Mouse (Mus musculus) mesoderm, embryonic 11.5 days (tissue): ENCODE measurements around the gene Ttc38.
"Not testable (repeated sequence)": the region's sequence is repeated elsewhere in the genome, so short reads cannot be mapped to it uniquely, and the experiment has no call there.

Experiments used
- DNase-seq: peaks from one replicate; pipeline ENCODE4 v3.0.0-alpha.2; 2012; ENCODE audit warnings: low read depth, low spot score

Ttc38 gene

DNA sequence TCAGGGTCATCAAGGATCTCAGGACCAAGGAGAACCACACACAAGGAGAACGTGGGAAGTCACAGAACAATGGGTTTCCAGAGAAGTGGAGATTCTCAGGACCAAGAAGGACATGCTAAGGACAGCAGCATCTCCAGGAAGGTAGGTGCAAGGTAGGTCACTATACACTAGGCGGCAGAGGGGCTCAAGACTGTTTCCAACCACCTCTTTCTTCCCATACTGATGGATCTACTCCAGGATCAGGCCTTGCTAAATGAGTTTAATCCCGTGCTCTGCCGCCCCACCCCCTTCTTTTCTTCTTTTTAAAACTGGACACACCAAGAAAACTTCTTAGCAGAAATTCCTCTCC is 10.1 kb upstream of the Ttc38 start:
- DNase-seq, result peak; percentile 19

DNA sequence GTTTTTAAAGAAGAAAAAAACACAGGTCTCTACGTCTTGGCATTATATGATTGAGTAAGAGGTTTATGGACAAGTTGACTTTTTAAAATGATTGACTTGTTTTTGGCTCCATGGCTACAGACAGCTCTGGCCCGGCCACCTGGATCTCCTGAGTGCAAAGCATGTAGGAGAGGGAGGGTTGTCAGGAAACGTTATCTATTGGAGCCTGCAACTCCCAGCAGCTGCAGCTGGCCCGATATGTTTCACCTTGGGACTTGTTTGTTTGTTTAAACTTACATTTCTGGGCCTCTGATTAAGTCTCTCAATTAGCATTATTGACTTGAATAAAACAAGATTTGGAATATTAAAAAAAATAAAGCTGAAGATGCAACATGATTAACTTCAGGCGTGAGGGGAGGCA is 5.4 kb upstream of the Ttc38 start:
- no peak for DNase-seq

DNA sequence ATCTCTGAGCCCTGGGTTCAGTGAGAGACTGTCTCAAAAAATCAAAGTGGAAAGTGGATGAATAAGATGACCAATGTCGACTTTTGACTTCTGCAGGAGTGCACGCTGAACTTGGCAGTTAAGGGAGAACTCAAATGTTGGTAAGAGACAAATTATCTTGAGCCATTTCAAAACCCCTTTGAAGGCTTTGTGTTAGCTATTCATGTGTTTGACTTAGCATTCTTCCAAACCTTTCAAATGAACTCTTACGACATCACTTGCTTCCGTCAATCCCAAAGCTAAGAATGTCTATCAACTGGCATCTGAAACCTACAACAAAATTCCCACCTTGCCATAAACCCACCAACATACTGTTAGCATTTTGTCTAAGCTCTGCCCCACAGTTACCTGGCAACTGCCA is 4.0 kb upstream of the Ttc38 start:
- DNase-seq, result no peak

DNA sequence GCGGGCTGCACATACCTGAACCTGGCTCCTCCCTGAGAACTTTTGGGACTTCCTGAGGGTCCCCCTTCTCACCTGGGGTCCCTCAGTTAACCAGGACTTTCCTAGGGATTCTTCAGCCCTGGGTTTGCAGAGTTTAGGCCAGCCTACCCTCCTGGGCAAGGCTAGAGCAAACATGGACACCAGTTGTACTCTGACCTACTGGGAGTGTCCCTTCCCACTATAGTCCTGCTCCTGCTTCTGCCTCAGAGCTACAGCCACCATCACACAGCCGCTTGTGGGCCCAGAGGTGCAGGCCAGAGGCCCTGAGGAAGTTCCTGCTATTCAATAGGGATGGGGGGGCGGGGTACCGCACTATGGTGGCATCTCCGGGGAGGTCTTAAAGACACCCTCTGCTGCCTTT is 2.6 kb upstream of the Ttc38 start:
- DNase-seq, result no peak

DNA sequence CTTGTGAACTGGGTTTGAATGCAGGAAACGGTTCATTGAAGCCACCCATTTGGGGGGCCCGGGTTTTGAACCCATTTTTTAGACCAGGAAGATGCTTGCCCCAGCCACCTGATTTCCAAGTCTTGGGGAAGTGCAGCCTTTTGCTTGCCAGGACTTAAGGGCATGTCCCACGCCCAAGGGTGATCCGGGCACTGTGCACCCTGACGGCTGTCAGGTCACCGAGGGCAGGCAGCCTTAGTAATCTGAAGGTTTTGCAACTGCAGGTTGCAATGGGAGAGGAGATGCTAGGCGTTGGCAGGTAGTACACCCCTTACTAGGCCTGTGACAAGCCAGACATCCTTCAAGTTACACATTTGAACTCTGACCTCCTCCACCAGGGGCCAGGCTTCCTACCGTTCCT is 493 bp downstream of the Ttc38 start:
- no peak for DNase-seq

DNA sequence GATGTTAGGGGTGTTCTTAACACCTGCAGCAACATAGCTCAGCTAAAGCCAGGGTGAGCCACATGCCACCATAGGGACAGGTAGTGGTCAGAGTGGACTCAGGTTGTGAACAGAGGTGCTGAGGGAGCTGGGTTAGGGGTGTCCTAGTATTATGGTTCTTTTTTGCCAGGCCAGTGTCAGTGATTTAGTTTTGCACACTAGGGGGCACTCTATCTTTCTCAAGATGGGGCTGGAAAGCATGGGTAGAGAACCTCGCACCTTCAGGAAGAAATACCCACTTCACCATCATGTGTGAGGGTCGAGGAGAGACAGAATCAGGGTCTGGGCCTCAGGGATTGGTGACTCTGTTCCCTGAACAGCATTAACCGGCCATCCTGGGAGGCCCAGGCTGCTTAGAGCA is 3.2 kb downstream of the Ttc38 start:
- no peak for DNase-seq

DNA sequence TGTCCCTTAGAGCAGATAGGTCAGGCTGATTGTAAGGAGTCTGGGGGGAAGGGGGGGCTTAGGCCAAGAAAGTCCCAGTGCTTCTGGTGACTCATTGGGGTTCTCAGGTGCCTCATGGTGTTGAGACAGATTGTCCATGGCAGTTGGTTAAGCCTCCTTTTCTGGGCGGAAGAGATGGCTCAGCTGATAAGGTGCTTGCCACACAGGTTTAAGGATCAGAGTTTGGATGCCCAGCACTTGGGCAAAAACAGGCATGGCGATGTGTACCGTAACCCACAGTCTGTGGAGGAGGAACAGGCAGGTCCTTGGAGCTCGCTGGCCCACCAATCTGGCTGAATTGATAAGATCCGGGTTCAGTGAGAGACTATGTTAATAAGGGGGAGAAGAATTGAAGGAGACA is 4.8 kb downstream of the Ttc38 start:
- DNase-seq, result no peak

DNA sequence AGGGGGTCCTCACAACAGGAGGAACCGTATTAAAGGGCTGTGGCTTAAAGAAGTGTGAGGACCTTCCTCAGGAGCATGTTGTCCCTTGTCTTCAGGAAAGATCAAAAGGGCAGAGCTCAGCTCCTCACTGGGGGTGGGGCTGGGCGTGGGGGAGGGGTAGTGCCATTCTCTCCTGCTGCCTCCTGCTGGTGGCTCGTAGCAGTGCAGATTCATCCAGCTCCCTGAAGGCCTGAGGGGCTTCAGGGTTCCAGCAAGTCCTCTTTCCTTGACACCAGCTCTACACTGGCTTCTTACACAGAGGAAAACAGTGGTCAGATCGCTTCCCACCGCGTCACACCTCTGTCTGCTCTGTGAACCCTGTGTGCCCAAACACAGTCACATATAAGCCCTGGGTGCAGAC is 8.9 kb downstream of the Ttc38 start:
- DNase-seq, result peak; percentile 43

DNA sequence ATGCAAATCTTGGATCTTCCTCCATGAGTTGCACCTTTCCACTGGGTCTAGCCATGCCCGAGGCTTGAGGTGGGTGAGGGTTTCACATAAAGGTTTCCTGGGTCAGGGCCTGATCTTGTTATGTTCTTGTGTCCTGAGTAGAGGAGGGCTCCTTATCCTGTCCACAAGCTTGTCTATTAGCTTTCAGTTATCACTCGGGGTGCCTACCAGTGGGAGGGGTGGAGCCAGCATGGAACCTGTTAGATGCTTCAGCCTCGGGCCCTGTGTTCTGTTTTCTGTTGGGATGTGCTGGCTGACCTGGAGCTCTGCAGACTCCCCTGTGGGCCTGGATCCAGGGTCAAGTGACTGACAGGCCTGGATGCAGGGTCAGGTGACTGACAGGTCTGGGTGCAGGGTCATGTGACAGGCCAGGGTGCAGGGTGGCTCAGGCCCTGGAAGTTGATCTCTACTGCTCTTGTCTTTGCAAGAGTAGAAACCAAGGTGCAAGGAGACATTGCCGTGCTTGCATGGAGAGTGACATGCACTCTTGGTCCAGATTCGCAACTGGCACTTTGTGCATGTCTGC is 9.8 kb downstream of the Ttc38 start:
- no peak for DNase-seq

DNA sequence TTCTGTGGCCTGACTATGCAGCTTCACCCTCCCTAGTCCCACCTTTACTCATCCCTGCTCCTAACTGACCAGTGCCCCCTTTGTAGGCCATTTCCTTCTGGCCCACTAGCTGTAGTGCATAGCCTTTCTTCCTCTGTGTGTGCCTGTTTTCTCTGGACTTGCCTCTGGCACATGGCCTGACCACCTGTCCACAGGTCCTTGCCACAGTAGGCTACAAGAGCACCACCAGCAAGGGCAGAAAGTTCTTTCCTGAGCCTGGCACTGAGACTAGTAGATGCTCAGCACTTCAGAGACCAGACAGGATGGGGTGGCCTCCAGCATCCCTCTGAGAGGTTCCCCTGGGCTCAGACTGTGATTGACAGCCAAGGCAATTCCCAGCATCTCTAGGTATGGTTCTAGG is 13.0 kb downstream of the Ttc38 start:
- no peak for DNase-seq

DNA sequence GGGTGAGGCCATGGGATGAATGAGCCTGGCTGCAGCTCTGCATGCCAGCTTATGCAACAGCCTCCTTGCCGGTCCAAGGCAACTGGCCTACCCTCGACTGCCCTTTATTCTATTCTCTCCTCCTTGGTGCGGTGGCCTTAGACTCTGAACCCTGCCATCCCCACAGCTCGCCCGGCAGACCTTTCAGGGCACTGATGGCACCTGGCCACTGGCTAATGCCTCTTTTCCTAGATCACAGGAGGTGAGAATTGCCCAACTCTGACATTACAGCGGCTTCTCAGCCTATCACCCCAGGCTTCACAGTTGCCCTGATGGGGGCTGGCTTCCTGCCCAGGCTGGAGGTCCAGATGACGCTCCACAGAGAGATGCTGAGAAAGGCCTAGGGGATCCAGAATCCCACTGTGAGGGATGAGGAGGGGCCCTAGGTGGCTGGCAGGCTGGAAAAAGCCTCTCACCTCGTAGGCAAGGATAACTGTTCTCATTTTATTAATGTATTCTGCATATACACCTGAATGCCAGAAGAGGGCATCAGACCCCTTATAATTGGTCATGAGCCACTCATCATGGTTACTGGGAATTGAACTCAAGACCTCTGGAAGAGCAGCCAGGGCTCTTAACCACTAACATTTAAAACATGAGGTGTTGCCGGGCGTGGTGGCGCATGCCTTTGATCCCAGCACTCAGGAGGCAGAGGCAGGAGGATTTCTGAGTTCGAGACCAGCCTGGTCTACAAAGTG is 19.7 kb downstream of the Ttc38 start:
- DNase-seq, result no peak

DNA sequence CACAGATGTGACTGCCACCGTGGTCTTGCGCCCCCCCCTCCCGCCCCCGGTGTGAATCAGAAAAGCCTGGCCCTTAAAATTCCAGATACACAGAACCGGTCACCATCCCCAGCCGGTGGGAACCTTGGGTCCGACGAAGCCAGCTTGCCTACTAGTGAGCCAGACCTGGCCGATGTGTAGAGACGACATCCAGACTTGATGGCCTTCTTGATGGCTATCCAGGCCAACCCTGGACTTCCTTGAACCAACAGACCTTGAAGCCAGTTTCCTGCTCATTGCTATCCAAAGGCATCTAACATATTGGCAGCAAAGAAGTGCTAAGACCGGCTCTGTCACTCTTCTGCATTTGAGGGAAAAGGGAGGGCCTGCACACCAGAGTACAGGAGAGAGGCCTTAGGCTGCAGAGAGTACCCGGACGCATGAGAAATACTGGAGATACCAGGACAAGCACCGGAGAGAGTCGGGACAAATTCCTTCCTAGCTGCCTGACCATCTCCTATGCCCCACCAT is 26.9 kb downstream of the Ttc38 start:
- DNase-seq, result no peak

DNA sequence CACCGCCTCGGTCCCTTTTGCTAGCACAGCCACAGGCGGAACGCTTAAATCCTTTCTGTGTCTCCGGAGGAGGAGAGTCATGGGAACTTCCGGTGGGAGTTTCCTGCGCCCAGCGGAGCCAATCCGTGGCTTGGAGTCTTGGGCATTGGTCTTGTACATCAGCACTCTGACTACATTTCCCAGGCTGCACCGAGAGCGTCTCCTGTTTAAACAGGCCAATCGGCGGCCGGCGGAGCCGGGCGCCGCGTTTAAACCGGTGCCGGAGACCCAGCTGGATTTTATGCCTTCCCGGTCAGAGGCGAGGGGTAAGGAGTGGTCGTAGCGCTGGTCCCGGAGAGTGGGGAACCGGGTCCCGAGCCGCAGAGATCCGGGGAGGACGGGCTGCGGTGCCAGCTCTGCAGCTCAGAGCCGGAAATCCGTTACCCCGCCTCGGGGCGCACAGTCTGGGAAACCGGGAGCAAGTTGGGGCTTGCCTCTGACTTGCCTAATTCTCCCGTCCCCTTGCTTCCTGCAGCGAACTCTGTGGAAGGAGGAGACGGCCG is 27.5 kb downstream of the Ttc38 start, which contains the start of gene Gtse1:
Gtse1 (plus strand) TSS at position 256 of the 542 bp plus-strand sequence.
- peak; percentile 95 for DNase-seq

DNA sequence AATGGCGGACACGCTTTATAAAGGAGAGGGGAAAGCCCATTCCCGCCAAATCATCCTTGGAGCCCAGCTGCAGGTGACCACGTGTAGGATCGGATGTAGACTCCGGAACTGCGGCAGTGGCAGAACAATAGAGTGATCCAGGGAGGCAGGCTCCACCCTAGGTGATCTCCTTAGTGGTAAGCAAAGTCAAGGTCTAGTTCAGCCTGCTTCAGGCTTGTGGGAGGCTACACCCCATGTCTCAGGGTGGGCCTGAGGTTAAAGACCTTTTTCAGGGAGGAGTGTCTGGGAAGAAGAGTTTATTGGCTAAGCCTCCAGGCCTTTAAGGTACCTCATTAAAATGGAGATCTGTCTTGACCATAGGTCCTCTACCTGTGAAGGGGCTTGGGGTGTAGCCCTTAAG is 33.8 kb downstream of the Ttc38 start:
- DNase-seq, result not testable (repeated sequence)

DNA sequence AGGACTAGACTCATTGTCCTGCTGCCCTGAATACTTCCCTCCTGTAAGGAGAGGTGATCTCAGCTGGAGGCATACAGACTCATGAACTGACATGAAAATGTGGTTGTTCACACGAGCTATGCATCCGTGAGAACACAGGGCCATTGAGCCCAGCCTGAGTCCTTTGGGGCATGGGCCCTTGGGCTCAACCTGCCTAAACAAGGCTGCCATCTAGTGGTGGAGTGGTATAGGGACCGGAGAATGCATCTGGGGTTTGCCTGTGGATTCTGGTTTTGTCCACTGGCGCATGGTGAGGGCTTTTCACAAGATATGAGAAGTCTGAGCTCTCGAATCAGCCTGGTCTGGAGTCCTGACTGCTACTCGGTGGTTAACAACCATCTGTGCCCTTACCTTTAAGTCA is 35.6 kb downstream of the Ttc38 start:
- peak; percentile 71 for DNase-seq

DNA sequence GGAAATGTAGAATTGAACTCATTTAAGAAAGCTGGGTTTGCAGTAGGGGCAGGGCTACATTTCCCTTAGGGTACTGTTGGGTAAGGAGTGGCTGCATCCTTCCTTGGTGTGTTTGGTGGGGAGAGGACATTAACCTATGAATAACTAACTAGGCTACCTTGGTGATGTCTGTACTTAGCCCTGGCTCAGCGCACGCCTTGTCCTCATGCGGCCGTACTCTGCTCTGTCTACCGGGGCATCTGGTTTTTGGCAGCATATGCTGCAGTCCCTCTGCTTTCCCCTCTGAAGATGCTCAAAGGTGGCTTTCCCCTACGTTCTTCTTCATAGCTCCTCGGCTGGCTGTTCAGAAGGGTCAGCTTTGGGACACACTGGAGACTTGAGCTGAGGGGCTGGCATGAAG is 45.2 kb downstream of the Ttc38 start:
- DNase-seq, result no peak

DNA sequence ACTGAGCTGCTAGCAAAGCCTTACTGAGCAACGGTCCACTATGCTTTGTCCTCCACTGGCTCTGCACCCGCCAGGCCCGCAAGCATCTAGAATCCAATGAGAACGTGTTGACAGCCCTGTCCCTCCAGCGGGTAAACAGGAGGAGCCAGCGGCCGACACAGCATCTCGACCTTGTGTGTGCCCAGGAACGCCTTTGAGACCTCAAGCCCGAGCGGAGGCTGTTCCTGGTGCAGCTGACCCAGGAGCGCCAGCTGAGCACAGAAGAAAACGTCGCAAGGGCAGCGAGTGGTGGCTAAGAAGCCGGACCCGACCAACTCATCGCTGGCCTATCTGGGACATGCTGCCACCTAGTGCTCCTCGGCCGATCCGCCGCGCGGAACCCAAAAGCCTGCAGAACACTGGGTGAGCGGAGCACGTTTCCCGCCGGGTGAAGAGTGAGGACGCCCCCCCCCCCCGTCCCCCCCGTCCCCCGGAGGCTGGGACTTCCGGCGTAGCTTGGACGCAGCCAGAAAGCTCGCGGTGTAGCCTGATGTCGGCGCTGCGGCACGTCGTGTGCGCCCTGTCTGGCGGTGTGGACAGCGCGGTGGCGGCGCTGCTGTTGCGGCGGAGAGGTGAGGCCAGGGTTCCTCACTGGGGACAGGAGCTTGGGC is 46.9 kb downstream of the Ttc38 start, which contains the start of gene Trmu:
Trmu (plus strand) TSS at position 465 of the 650 bp plus-strand sequence.
- peak; percentile 94 for DNase-seq

DNA sequence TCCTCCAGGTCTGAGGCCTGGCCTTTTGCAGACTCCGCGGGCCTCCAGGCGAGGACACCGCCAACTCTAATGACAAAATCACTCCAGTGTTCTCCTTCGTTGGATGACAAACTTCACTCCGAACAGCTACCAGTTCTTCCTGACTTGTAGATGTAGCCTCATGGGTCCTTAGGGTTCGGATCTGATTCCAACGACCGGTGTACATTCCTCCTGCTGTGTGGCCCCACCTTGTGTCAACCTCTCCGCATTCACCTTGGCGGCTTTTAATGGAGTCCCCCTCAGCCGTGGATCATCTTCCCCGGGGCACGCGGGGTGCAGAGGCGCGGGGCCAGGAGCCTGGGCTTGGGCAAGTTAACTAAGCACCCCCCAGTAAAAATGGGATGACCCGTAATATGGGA is 47.4 kb downstream of the Ttc38 start:
- DNase-seq, result no peak

DNA sequence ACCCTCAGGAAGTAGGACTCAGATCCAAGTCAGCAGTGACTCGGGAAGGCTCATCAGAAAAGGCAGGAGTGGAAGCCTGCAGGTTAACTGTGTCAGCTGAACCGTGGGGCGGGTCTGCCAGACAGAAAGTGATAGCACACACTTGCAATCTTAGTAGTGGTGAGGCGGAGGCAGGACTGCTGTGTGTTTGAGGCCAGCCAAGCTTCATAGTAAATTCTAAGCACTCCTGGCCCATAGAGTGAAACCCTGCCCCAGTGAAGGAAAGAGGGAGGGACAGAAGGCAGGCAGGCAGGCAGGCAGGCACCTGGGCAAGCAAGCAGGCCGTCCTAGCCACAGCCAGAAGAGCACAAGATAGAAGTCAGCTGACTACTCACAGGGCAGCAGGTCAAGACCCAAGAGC is 53.5 kb downstream of the Ttc38 start:
- DNase-seq, result no peak

DNA sequence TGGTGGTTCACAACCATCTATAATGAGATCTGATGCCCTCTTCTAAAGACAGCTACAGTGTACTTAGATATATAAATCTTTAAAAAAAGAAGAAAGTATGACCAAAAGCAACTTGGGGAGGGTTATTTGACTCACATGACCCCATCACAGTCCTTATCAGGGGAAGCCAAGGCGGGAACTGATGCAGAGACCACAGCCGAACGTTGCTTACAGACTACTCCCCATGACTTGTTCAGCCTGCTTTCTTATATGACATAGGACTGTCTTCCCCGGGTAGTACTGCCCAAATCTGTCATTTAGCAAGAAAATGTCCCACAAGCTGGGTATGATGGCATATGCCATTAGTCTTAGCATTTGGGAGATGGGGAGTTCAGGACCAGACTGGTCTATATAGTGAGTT is 57.1 kb downstream of the Ttc38 start:
- DNase-seq, result no peak

DNA sequence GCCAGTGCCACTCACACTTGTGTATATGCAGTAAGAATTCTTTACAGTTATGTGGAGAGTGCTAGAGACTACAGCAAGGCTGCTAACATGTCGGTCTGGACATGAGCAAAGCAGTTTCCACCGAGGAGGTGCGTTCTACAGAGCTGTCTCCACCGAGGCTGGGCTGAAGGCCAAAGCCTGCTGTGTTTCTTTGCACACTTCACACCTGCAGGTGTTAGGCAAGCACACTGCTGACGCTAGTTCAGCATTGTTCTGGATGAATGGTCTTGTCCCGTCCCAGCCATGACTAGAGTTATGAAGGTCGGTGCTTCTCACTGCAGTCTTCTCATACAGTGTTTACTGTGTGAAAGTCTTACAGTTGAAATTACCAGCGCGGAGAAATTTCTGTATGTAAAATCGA is 59.9 kb downstream of the Ttc38 start:
- DNase-seq, result no peak

DNA sequence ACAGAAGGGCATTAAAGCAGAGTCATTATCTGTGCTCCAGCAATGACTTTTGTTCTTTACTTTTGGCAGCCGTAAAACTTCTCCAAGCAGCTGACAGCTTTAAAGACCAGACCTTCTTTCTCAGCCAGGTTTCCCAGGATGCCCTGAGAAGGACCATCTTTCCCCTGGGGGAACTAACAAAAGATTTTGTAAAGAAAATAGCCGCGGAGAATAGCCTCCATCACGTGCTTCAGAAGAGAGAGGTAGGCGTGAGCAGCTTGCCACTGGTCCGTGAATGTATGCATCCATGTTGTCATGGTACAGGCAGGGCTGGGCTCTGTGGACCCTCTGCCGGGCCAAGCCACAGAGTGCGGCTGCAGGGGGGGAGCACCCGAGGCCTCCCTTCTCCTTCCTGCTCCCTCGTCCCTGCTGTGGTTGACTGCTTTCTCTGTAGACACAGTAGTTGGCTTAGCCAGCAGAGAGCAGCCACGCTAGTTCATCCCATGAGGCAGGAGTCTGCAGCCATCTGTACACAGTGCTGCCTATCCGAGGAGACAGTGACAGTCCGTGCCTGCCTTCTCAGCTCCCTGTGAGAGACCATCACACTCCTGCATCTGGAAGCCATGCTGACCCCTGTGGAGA is 60.5 kb downstream of the Ttc38 start:
- peak; percentile 38 for DNase-seq
